Mouse (Mus musculus) limb, embryonic 13.5 days (tissue): ENCODE data around the gene Tex46. TPM values are rescaled to one million over a fixed set of nuclear protein-coding genes. Genes with fewer than 3 reads are reported as not detected.

Source experiments
- ATAC-seq: fragments of 200-750 bp; cut with Nextera tagmentation; 2 replicates; pipeline ENCODE4 v1.8.0; 2017; ENCODE audit warnings: low read depth, moderate number of reproducible peaks, moderate TSS enrichment; ENCODE audit not compliant: low FRiP score
- H3K27ac ChIP-seq: fragments of 300-500 bp; sonication (generic); 2 replicates; pipeline ENCODE4 v1.5.1; 2015; ENCODE audit warnings: inconsistent platforms, mild to moderate bottlenecking, moderate library complexity
- H3K27me3 ChIP-seq: fragments of 300-500 bp; sonication (generic); 2 replicates; pipeline ENCODE4 v1.6.1; 2015; ENCODE audit warnings: mild to moderate bottlenecking, inconsistent platforms
- H3K36me3 ChIP-seq: fragments of 300-500 bp; sonication (generic); 2 replicates; pipeline ENCODE4 v1.6.1; 2015; ENCODE audit warnings: inconsistent platforms, mild to moderate bottlenecking, moderate library complexity
- H3K4me1 ChIP-seq: fragments of 300-500 bp; sonication (generic); 2 replicates; pipeline ENCODE4 v1.6.1; 2015; ENCODE audit warnings: inconsistent platforms
- H3K4me2 ChIP-seq: fragments of 300-500 bp; sonication (generic); replicated peaks from 2 replicates; pipeline ENCODE4 v1.6.1; 2015; ENCODE audit warnings: inconsistent platforms, mild to moderate bottlenecking, moderate library complexity
- H3K4me3 ChIP-seq: fragments of 300-500 bp; sonication (generic); 2 replicates; pipeline ENCODE4 v1.5.1; 2015; ENCODE audit warnings: moderate library complexity, mild to moderate bottlenecking, inconsistent platforms
- H3K9ac ChIP-seq: fragments of 300-500 bp; sonication (generic); 2 replicates; pipeline ENCODE4 v1.6.1; 2015; ENCODE audit warnings: mild to moderate bottlenecking, inconsistent platforms
- H3K9me3 ChIP-seq: fragments of 300-500 bp; sonication (generic); 2 replicates; pipeline ENCODE4 v1.6.1; 2016; ENCODE audit warnings: inconsistent platforms
- WGBS: fragments of 180-500 bp; shearing (Covaris S2); methylation state at CpG from one replicate; pipeline ENCODE4 v1.1.7; 2015; 5-methylcytosine and 5-hydroxymethylcytosine counted together
- polyA plus RNA-seq: library from polyadenylated mRNA; unstranded; fragments of >200 nt; fragmentation: Nextera tagmentation; extraction: Ambion mirVana; gene quantifications from 2 replicates; pipeline ENCODE4 v1.2.1, GENCODE M21; 2015

Tex46 gene
- polyA plus RNA-seq, 1 experiment from 2014 or later, result not detected

DNA sequence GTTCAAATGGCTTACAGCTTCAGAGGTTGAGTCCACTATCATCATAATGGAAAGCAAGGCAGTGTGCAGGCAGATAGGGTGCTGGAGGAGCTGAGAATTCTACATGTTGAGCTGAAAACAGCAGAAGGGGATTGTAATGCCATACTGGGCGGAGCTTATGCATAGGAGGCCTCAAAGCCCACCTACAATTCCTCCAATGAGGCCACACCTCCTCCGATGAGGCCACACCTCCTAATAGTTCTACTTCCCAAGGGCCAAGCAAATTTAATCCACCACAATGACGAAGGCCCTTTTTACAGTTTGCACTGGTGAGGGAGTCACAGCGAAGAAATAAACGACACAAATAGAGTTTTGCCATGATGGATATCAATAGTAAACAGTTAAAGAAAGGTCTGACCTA, 26.3 kb downstream of the Tex46 start:
- no peak for ATAC-seq
- Histone ChIP-seq H3K27ac (no peak overlapping the region), H3K36me3 (no peaks in the 10 kb centered on the region), H3K4me2 (no peak overlapping the region), H3K4me3 (no peak overlapping the region), H3K4me1 (peaks cover 11% of the 10 kb centered on the region; the same call in 1 of the 2 replicates), H3K9me3 (peaks cover 9% of the 10 kb centered on the region; the same call in 1 of the 2 replicates), H3K9ac (no peak overlapping the region), H3K27me3 (peaks cover 52% of the 10 kb centered on the region)
- WGBS, result 55% methylated on average over 5 of the region's 5 CpGs

DNA sequence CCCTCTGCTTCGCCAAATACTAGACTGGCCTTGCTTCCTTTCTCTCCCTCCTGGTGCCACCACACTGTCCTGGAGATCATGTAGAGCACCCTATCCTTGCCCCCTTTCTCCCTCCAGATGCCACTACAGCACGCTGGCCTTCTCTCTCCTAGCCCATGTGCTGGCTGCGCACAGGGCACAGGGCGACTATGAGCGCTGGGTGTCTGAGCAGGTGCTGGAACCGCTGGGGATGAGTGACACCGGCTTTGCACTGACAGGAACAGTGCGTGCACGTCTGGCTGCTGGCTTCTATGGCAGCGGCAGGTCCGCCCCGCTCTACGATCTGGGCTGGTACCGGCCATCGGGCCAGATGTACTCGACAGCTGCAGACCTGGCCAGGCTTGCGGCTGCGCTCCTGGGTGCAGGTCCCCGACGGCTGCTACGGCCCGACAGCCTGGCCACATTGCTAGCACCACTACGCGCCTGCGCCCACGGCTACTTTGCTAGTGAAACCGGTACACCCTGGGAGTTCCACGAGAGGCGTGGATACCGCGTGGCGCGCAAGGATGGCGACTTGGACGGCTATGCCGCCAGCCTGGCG, 26.8 kb downstream of the Tex46 start:
- peak overlapping the region; percentile 71 for H3K9ac ChIP-seq
- WGBS, result 14% methylated on average over 37 of the region's 37 CpGs
- no peaks in the 10 kb centered on the region for H3K36me3 ChIP-seq
- peak; percentile 18; the same call in 1 of the 2 replicates for ATAC-seq
- peaks cover 52% of the 10 kb centered on the region for H3K27me3 ChIP-seq
- peaks cover 9% of the 10 kb centered on the region; the same call in 1 of the 2 replicates for H3K9me3 ChIP-seq
- H3K27ac ChIP-seq, result no peak overlapping the region
- peak overlapping the region; percentile 59 for H3K4me3 ChIP-seq
- H3K4me1 ChIP-seq, result peaks cover 11% of the 10 kb centered on the region; the same call in 1 of the 2 replicates
- H3K4me2 ChIP-seq, result peak overlapping the region; percentile 92

DNA sequence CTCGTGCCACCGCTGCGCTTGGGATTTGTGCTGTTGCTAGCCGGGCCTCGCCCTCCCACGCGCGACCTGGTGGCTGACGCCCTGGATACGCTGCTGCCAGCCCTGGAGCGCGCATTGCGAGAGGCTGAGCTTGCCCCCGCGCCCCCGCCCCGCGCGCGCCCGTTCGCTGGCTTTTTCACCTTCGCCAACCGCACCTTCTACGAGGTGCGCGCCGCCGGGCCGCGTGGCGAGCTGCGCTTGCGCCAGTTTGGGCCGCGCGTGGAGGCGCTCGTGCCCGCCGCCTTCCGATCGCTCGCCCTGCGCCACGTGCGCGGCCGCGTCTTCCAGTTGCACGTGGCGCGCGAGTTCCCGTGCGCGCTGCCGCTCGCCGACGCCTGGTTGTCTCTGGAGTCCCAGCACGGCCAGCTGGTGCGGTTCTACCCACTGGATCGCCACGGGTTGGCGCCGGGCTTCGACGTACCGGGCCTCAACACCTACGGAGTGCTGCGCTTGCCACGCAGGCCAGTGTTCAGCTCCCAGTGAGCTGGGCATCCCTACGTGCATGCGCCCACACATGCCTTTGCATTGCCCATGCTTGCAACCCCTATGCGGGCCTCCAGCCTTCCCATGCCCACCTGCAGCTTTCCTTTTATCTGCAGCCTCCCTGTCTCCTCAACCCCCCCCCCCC, 27.5 kb downstream of the Tex46 start:
- Histone ChIP-seq H3K4me1 (peaks cover 11% of the 10 kb centered on the region; the same call in 1 of the 2 replicates), H3K4me2 (peak overlapping the region; percentile 92), H3K36me3 (no peaks in the 10 kb centered on the region), H3K27me3 (peaks cover 52% of the 10 kb centered on the region), H3K9ac (peak overlapping the region; percentile 71), H3K27ac (no peak overlapping the region), H3K4me3 (peak overlapping the region; percentile 59), H3K9me3 (peaks cover 9% of the 10 kb centered on the region; the same call in 1 of the 2 replicates)
- WGBS, result 3% methylated on average over 76 of the region's 76 CpGs
- peak; percentile 70 for ATAC-seq

DNA sequence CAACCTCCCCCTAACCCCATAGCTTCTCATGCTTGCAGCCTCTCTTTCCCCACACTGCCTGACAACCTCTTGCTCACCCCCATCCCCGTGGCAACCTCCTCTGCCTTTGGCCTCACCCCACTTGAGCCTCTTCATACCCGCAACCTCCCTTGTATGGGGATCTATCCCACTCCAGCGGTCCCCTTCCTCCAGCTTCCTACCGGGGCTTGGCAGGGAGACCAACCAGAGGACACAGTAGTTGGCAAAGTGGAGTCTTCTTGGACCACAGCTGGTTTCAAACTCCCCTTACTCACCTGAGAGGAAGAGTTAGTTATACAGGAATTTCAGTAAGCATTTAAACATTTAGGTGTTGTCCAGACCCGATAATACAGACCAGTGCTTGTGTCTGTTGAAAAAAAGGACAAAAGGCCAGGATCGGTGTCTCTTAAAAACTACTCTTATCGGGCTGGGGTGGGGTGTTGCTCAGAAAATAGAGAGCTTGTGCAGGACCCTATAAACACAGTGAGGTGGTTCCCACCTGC, 28.1 kb downstream of the Tex46 start:
- ATAC-seq, result no peak
- Histone ChIP-seq H3K27ac (no peak overlapping the region), H3K4me2 (peak overlapping the region; percentile 92), H3K4me1 (peaks cover 11% of the 10 kb centered on the region; the same call in 1 of the 2 replicates), H3K9me3 (peaks cover 9% of the 10 kb centered on the region; the same call in 1 of the 2 replicates), H3K36me3 (no peaks in the 10 kb centered on the region), H3K4me3 (peak overlapping the region; percentile 59), H3K27me3 (peaks cover 52% of the 10 kb centered on the region), H3K9ac (no peak overlapping the region)
- 32% methylated on average over 7 of the region's 7 CpGs for WGBS

DNA sequence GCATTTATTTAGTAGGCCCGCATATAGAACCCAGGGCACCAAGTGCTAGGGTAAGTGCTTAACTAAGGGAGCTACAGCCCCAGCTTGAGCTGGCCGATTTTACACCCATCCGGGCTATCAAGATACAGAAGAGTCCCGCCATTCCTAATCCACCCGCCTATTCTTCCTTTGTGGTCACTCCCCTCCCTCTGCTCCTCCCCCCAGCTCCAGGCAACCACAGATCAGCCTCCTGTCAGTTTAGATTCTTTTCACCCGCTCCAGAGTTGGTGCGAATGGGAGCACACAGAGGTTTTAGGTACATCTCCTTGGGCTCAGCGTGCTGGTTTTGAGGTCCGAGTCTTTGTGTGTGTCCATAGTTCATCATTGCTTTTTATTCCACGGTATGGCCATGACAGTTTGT, 28.7 kb downstream of the Tex46 start:
- 13% methylated on average over 10 of the region's 10 CpGs for WGBS
- Histone ChIP-seq H3K9ac (no peak overlapping the region), H3K27me3 (peaks cover 52% of the 10 kb centered on the region), H3K36me3 (no peaks in the 10 kb centered on the region), H3K9me3 (peaks cover 8% of the 10 kb centered on the region; the same call in 1 of the 2 replicates), H3K4me2 (no peak overlapping the region), H3K27ac (no peak overlapping the region), H3K4me1 (peaks cover 11% of the 10 kb centered on the region; the same call in 1 of the 2 replicates), H3K4me3 (no peak overlapping the region)
- ATAC-seq, result no peak

DNA sequence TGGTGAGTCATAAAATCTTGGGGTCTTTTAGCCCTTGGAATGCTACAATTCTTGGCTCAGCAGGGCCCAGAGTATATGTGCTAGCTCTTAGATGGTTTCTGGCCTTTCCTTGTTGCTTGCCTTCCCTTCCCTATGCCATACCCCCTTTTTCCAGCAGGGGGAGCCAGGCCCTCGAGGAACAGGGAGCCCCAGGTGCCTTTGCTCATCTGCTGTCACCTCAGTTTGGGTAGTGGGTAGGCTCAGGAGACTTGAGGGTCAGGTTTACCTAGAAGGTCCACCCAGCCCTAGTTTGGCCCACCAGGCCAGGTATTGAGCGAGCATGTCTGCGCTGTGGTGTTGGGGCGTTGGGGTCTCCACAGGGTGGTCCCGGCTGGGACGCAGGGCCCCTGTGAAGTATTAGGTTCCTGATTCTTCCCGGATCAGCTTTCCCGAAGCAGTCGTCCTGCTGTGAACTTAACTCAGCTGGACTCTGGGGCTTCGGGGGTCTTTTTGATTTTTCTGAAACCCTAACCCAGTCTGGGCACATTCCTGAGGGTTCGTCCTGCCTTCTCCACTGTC, 38.8 kb downstream of the Tex46 start:
- Histone ChIP-seq H3K27me3 (no peaks in the 10 kb centered on the region), H3K4me3 (no peak overlapping the region), H3K9ac (peak overlapping the region; percentile 25; the same call in 1 of the 2 replicates), H3K4me1 (peaks cover 19% of the 10 kb centered on the region), H3K4me2 (peak overlapping the region; percentile 50), H3K9me3 (no peaks in the 10 kb centered on the region), H3K36me3 (0 out of 2 replicates have a peak, but pooled peaks cover 8% of the 10 kb centered on the region), H3K27ac (no peak overlapping the region)
- ATAC-seq, result no peak; the same call in 1 of the 2 replicates
- 16% methylated on average over 11 of the region's 11 CpGs for WGBS

DNA sequence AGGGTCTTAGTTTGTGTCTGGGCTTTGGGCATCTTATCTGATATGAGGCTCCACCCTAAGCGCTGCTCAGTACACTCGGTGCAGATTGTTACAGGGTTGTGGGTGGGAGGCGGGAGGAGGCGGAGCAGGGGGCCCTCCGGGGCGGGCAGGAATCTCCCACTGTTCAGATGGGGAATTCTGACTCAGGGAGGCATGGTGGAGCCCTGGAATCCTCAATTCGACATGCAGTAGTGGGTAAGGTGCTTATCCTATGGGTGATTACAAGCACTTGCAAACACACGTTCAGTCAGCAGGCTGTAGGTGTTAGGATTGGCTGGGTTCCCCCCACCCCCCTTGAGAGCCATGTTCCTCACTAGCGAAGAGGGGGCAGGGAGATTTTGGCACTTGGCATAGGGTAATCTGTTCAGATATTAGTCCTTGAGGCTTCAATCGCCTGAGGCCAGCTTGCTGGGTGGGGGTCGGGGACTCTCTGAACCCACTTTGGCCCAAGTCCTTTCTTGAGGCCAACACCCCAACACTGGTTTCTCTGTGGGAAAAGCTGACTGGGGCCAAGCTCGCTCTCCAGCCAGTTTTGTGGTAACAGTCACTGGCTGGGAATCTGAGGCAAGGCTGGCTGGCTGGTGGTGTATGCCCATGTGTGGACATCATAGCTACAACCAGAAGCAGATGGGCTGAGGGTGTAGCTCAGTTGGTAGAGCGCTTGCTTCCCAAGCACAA, 39.4 kb downstream of the Tex46 start:
- Histone ChIP-seq H3K4me2 (peak overlapping the region; percentile 50), H3K27ac (no peak overlapping the region), H3K27me3 (no peaks in the 10 kb centered on the region), H3K9ac (peak overlapping the region; percentile 25; the same call in 1 of the 2 replicates), H3K4me3 (no peak overlapping the region), H3K36me3 (peaks cover 12% of the 10 kb centered on the region), H3K4me1 (peaks cover 19% of the 10 kb centered on the region), H3K9me3 (no peaks in the 10 kb centered on the region)
- peak; percentile 63; the same call in 1 of the 2 replicates for ATAC-seq
- 30% methylated on average over 13 of the region's 13 CpGs for WGBS

DNA sequence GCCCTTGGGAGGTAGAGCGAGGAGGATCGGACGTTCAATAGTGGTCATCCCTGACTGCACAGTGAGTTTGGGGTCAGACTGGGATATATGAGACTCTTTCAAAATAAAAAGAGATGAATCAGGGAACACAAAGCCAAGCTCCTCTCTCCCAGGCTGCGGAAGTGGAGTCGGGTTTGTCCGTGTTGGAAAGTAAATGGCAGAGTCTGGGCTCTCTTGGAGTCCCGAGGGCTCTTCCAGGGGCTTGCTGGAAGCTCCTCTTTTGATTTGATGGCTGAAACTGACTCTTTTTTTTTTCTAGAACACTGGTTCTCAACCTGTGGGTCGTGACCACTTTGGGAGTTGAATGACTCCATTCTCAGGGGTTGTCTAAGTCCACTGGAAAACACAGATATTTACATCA, 40.0 kb downstream of the Tex46 start:
- WGBS, result 84% methylated on average over 8 of the region's 8 CpGs
- Histone ChIP-seq H3K36me3 (peaks cover 18% of the 10 kb centered on the region), H3K4me2 (no peak overlapping the region), H3K27me3 (no peaks in the 10 kb centered on the region), H3K9ac (no peak overlapping the region), H3K4me3 (no peak overlapping the region), H3K27ac (no peak overlapping the region), H3K4me1 (peaks cover 19% of the 10 kb centered on the region), H3K9me3 (no peaks in the 10 kb centered on the region)
- ATAC-seq, result no peak

DNA sequence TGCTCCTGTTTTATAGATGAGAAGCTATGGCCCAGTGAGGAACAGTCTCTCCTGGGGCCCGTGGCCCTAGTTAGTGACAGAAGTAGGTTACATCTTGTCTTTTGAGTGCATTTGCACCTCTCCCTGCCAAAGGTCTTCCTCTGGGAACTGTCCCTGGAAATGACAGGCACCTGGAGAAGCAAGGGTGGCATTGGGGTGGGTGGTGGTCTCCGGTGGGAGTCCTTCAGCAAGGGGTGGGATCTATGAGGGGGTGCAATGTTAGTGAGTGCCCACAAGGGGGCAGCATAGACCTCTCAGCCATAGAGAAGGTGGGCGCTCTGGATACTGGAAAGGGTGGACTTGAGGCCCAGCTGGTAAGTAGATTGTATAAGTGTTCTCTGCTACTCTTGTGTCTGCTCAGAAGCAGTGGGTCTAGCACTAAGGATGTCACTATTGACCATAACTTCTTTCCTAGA, 41.1 kb downstream of the Tex46 start:
- Histone ChIP-seq H3K27ac (no peak overlapping the region), H3K4me2 (no peak overlapping the region), H3K36me3 (peaks cover 29% of the 10 kb centered on the region), H3K9ac (no peak overlapping the region), H3K9me3 (no peaks in the 10 kb centered on the region), H3K4me3 (no peak overlapping the region), H3K27me3 (no peaks in the 10 kb centered on the region), H3K4me1 (peaks cover 19% of the 10 kb centered on the region)
- ATAC-seq, result no peak
- 56% methylated on average over 3 of the region's 3 CpGs for WGBS

DNA sequence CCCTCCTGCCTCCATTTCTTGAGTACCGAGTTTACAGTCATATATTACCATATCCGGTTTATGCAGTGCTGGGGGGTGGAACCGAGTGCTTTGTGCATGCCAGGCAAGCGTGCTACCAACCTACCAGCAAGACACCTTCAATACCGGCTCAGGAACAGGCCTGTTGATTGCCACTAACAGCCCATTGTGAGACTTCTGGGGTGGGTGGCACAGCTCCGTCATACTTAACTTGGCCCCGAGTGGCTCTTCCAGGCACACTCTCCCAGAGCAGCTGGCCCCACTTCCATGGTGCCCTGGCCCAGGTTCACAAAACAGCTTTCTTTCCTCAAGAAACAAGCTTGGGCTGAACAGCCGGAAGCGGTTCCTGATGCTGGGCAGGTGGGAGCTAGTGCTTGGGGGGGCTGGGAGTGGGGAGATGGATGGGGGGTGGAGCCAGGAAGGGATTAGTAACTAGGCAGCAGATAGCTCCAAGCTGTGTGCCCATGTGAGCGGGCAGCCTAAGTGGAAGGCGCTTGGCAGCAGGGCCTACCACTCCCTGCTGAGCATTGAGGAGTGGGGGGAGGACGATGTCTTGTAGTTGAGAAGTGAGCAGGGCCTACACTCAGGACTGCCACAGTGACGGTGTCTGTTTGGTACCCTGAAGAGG, 41.8 kb downstream of the Tex46 start:
- WGBS, result 74% methylated on average over 13 of the region's 13 CpGs
- H3K27ac ChIP-seq, result no peak overlapping the region
- ATAC-seq, result no peak

DNA sequence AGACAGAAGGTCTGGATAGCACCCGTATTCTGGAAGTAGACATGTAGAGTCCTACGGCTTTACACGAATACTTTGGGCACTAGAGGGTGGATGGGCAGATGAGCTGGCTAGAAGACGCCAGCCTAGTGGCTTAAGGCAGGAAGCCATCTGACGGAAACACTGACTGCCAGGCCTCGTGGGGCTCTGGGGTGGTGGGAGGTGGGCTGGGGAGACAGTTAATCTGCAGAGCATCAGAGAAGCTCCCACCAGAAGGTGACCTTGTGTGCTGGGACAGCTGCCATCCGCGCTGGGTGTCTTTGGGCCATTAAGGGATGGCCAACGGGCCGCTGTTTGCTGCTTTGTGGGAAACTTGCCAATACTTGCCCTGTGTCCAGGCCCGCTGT, 42.3 kb downstream of the Tex46 start:
- Histone ChIP-seq H3K27me3 (no peaks in the 10 kb centered on the region), H3K36me3 (peaks cover 41% of the 10 kb centered on the region), H3K9me3 (no peaks in the 10 kb centered on the region), H3K4me2 (no peak overlapping the region), H3K27ac (no peak overlapping the region), H3K4me3 (no peak overlapping the region), H3K9ac (no peak overlapping the region), H3K4me1 (peaks cover 19% of the 10 kb centered on the region)
- ATAC-seq, result no peak
- 78% methylated on average over 11 of the region's 11 CpGs for WGBS

More for the DNA sequence above, 41.8 kb downstream of the Tex46 start:
- no peak overlapping the region for H3K9ac ChIP-seq
- no peak overlapping the region for H3K4me2 ChIP-seq
- H3K4me3 ChIP-seq, result no peak overlapping the region
- H3K9me3 ChIP-seq, result no peaks in the 10 kb centered on the region
- H3K27me3 ChIP-seq, result no peaks in the 10 kb centered on the region
- peaks cover 36% of the 10 kb centered on the region for H3K36me3 ChIP-seq
- H3K4me1 ChIP-seq, result peaks cover 19% of the 10 kb centered on the region
